Mouse (Mus musculus) gastrocnemius, adult 2 months (tissue): ENCODE data around the gene Gfra4. TPM values are rescaled to one million over a fixed set of nuclear protein-coding genes. Genes with fewer than 3 reads are reported as not detected.

Experiments
- DNase-seq: peaks from one replicate; pipeline ENCODE4 v3.0.0; 2022
- H3K27ac ChIP-seq: fragments of 200-600 bp; 2 replicates; pipeline ENCODE4 v1.8.1; 2022; ENCODE audit warnings: mild to moderate bottlenecking
- H3K4me3 ChIP-seq: fragments of 200-600 bp; 2 replicates; pipeline ENCODE4 v1.8.1; 2022; ENCODE audit warnings: mild to moderate bottlenecking, moderate library complexity
- CTCF ChIP-seq: fragments of 200-600 bp; IDR thresholded peaks from 2 replicates; pipeline ENCODE4 v1.8.1; 2022; ENCODE audit warnings: antibody characterized with exemption, mild to moderate bottlenecking, moderate library complexity
- intact Hi-C: fragments of 180-260 bp; cut with DNase I; formaldehyde crosslinking; loops from one replicate; pipeline ENCODE4 v1.15.1; 2025
- total RNA-seq, 2 experiments: library from RNA; stranded (reverse); gene quantifications; 2 replicates each; pipeline ENCODE4 v1.2.3; 2021

The Gfra4 gene
- total RNA-seq, 2 experiments from 2014 or later = 1.1 to 1.7 TPM

GRCm38 (mm10) chr2:131059781-131060540, 17.1 kb upstream of the Gfra4 start:
- peak overlapping the region; percentile 66 for H3K27ac ChIP-seq
- TF ChIP-seq CTCF = no peak
- DNase-seq = peak; percentile 69
- H3K4me3 ChIP-seq = peak overlapping the region; percentile 23
- intact Hi-C loops = no loop called here

GRCm38 (mm10) chr2:131059377-131059776, 16.5 kb upstream of the Gfra4 start:
- DNase-seq = peak; percentile 86
- intact Hi-C loops = no loop called here
- TF ChIP-seq CTCF = no peak
- Histone ChIP-seq H3K4me3 (peak overlapping the region; percentile 17), H3K27ac (peak overlapping the region; percentile 66)

GRCm38 (mm10) chr2:131058672-131059071, 15.8 kb upstream of the Gfra4 start:
- intact Hi-C loops = no loop called here
- no peak overlapping the region for H3K4me3 ChIP-seq
- DNase-seq = no peak
- TF ChIP-seq CTCF = no peak
- H3K27ac ChIP-seq = peak overlapping the region; percentile 66

- Histone ChIP-seq H3K27ac (no peak overlapping the region), H3K4me3 (no peak overlapping the region; the same call in 1 of the 2 replicates)
- DNase-seq = no peak
- TF ChIP-seq CTCF = peak; percentile 40
- intact Hi-C loops = no loop called here
Observed at GRCm38 (mm10) chr2:131056191-131056590, 13.3 kb upstream of the Gfra4 start.

DNA sequence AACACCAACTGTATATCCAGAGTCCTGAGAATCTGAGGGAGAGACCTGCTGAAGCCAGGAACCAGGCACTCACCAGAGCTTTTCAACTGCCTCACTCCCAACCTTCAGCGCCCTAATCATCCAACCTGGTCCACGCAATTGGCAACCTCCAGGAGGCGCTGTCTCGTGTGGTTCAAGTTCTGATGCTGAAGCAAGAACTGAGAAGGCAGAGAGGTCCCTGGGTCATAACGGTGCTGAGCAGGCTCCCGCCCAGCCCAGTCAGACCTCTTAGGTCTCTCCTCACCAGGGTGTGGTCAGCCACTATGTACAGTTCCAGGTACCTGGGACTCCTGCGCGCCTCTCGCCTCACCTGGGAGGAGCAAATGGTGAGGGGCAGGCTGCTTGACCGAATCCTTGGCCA, 12.7 kb upstream of the Gfra4 start:
- DNase-seq = peak; percentile 57
- peak; percentile 65 for TF ChIP-seq CTCF
- H3K27ac ChIP-seq = no peak overlapping the region
- intact Hi-C loops = no loop called here
- peak overlapping the region; percentile 17; the same call in 1 of the 2 replicates for H3K4me3 ChIP-seq

DNA sequence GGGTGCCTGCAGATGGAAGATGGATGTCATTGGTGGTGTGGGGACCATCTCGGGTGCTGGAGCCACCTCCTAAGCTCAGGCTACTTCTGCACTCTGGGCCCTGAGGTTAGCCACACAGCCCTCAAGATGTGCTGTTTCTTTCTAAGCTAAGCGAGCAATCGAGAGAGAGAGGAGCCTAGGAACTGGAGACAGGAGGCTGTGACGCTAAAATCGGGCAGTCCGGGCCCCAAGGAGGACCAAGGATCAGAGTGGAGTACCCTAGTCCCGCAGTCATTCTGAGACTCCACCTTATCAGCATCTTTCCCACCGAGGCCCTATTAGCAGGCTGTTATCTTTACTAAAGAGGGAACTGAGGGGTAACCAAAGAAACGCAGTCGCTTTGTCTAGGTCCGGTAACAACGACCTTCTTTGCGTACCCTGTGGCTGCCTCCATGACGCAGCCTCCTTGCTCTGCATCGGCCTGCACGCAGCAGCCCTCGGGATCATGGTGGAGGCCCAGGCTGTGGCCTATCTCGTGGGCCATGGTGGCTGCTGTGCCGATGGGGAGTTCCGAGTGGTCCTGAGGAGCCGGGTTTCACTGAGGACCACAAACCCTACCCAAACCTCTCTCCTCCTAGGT, 11.9 kb upstream of the Gfra4 start:
- H3K4me3 ChIP-seq = peak overlapping the region; percentile 53
- no peak for TF ChIP-seq CTCF
- no peak overlapping the region for H3K27ac ChIP-seq
- no peak for DNase-seq
- intact Hi-C loops = no loop called here

GRCm38 (mm10) chr2:131053851-131054645, 11.2 kb upstream of the Gfra4 start:
- Histone ChIP-seq H3K27ac (no peak overlapping the region), H3K4me3 (peak overlapping the region; percentile 53)
- intact Hi-C loops = no loop called here
- no peak for DNase-seq
- TF ChIP-seq CTCF = no peak

DNA sequence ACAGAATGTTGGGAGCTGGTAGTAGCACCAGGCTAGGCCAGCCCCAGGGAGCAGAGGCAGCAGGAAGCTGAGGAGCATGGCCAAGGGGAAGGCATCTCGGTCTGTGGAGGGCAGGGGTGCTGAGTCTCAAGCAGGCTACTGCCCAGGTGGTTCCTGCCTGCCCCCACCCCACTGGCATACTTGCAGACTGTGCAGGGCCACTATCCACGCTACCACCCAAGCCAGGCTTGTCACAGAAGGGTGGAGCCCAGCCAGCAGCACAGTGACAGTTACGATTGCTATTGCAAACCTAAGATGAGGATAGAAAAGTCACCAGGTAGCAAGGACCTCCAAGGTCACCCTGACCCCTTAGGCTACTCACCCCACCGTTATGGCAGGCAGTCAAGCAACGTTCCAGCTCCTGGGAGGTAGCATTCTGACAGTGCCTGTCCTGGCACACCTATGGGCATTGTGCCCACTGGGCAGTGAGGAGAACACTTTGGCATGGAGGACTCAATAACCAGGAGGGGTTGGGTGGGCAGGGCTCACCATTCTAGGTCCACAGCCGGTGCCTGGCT, 10.1 kb upstream of the Gfra4 start:
- no peak for DNase-seq
- H3K4me3 ChIP-seq = no peak overlapping the region
- TF ChIP-seq CTCF = no peak
- intact Hi-C loops = no loop called here
- H3K27ac ChIP-seq = no peak overlapping the region

DNA sequence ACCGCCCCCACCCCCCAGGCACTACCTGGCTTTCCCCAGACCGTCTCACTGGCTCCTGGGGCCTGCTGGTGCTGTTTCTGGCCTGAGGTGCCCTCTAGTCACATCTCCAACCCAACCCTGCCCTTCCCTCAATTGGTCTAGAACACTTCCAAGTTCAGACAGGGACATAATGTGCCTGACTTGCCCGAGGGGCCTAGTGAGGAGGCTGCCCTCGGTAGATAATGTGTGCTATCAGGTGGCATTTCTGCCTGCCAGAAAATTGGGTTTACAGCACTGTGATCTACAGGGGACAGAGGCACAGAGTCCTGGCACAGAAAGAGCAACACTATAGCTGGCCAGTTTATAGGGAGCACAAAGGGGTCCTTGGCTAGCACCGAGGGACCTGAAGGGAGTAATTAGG, 9.2 kb upstream of the Gfra4 start:
- DNase-seq = no peak
- Histone ChIP-seq H3K4me3 (no peak overlapping the region), H3K27ac (no peak overlapping the region)
- TF ChIP-seq CTCF = no peak
- intact Hi-C loops = no loop called here

- intact Hi-C loops = no loop called here
- H3K4me3 ChIP-seq = no peak overlapping the region
- no peak for TF ChIP-seq CTCF
- no peak for DNase-seq
- no peak overlapping the region for H3K27ac ChIP-seq
Observed at GRCm38 (mm10) chr2:131046025-131046424, 3.1 kb upstream of the Gfra4 start.

GRCm38 (mm10) chr2:131044989-131045720, 2.3 kb upstream of the Gfra4 start:
- TF ChIP-seq CTCF = no peak
- no peak overlapping the region for H3K4me3 ChIP-seq
- no peak for DNase-seq
- intact Hi-C loops = no loop called here
- H3K27ac ChIP-seq = no peak overlapping the region

DNA sequence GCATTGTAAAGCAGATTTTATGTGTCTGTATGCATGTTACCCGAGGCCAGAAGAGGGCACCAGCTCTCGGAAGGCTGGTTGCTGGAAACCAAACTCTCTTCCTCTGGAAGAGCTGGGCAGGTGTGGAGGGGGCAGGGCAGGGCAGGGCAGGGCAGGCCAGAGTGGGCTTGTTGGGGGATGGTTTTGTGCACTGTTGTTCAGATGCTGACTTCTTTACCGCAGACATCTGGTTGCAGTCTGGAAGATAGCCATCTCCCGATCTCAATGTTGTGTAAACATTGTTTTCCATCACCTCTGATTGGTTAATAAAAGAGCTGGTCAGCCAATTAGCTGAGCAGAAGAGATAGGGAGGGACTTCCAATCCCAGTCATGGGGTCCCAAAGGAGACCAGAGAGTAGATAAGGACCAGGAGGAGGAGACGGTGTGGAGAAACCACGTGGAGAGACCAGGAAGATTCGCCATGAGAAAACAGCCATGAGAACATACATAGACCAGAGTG, 1.5 kb upstream of the Gfra4 start:
- Histone ChIP-seq H3K27ac (no peak overlapping the region), H3K4me3 (no peak overlapping the region)
- no peak for DNase-seq
- TF ChIP-seq CTCF = no peak
- intact Hi-C loops = no loop called here
